Mouse (Mus musculus): Measurements from ENCODE around the gene Aifm1. TPM values are rescaled to one million over a fixed set of nuclear protein-coding genes. Genes with fewer than 3 reads are reported as not detected.
A peak's percentile ranks its signal among the peaks of the same experiment; 100 is the strongest.

Gene Aifm1
- polyA plus RNA-seq, 1 experiment from 2014 or later: 96.4 TPM

GRCm38 (mm10) chrX:48464436-48464835 is 48.9 kb downstream of the Aifm1 start:
- Histone ChIP-seq H3K4me1 (ENCODE audit: control insufficient read depth, insufficient read depth, low read length) (0 out of 2 replicates have a peak, but pooled peaks cover 2% of the 10 kb centered on the region), H3K9ac (ENCODE audit: low read depth, low read length) (no peak overlapping the region), H3K36me3 (ENCODE audit: control insufficient read depth, insufficient read depth, low read length) (no peaks in the 10 kb centered on the region), H3K9me3 (replicated peaks; ENCODE audit: control insufficient read depth, low read length) (no peaks in the 10 kb centered on the region), H3K27me3 (ENCODE audit: control insufficient read depth, insufficient read depth, low read length) (no peaks in the 10 kb centered on the region), H3K27ac (ENCODE audit: low read depth, low read length) (no peak overlapping the region), H3K4me3 (ENCODE audit: low read depth, low read length) (no peak overlapping the region), H3K4me2 (no peak overlapping the region)
- no peak for ATAC-seq (replicated peaks; ENCODE audit: insufficient number of reproducible peaks, low FRiP score, low TSS enrichment)
- WGBS (ENCODE audit: insufficient replicate concordance): 89% methylated on average over 6 of the region's 6 CpGs

- no peak for ATAC-seq (replicated peaks; ENCODE audit: insufficient number of reproducible peaks, low FRiP score, low TSS enrichment)
- H3K4me1 ChIP-seq (ENCODE audit: control insufficient read depth, insufficient read depth, low read length): 0 out of 2 replicates have a peak, but pooled peaks cover 2% of the 10 kb centered on the region
- WGBS (ENCODE audit: insufficient replicate concordance): 89% methylated on average over 4 of the region's 4 CpGs
These were observed 49.7 kb downstream of the Aifm1 start for GRCm38 (mm10) chrX:48463636-48464035.

DNA sequence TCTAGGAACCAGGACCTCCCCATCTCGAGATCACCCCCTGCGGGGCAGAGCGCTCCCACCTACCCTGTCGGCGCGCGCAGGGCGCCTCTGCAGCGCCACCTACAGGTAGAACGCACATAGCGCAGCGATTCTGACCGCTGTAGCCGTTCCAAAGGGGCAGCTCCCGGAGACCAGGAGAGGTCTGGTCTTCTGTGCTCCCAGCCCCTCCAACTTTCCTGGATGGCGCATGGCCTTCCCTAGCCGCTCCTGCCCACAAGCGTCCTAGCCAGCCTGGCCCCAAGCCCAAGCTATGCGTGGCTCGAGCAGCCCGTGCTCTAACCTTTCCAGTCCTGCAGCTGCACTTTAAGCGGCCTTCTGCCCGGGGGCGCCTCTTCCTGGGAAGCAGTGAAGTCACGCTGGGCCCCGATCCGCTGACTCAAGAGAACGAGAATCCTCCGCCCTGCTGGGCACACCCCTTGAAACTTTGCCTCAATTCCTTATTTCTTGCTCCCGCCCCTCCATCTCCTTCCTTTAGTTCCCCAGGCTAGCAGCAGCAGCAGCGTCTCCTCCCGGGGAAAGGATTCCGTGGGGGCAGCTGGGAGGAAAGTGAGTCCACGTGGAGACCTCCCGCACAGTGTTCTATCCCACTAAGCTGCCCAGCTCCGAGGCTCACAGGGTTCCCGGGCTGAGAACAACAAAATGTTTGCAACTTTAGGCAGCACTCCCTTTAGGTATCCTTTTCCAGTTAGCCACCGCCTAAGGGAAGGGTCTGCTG is 50.4 kb downstream of the Aifm1 start, which contains the start of gene Elf4:
Gene Elf4, minus strand, starts transcription at position 379 of the 754 bp plus-strand sequence.
- 13% methylated on average over 38 of the region's 38 CpGs for WGBS (ENCODE audit: insufficient replicate concordance)

More at GRCm38 (mm10) chrX:48463636-48464035, 49.7 kb downstream of the Aifm1 start:
- H3K36me3 ChIP-seq (ENCODE audit: control insufficient read depth, insufficient read depth, low read length): no peaks in the 10 kb centered on the region
- H3K9ac ChIP-seq (ENCODE audit: low read depth, low read length): no peak overlapping the region
- no peak overlapping the region for H3K4me3 ChIP-seq (ENCODE audit: low read depth, low read length)
- H3K9me3 ChIP-seq (replicated peaks; ENCODE audit: control insufficient read depth, low read length): no peaks in the 10 kb centered on the region
- no peak overlapping the region for H3K27ac ChIP-seq (ENCODE audit: low read depth, low read length)
- no peak overlapping the region for H3K4me2 ChIP-seq
- H3K27me3 ChIP-seq (ENCODE audit: control insufficient read depth, insufficient read depth, low read length): no peaks in the 10 kb centered on the region

GRCm38 (mm10) chrX:48462297-48462696 is 51.1 kb downstream of the Aifm1 start:
- Histone ChIP-seq H3K27me3 (ENCODE audit: control insufficient read depth, insufficient read depth, low read length) (no peaks in the 10 kb centered on the region), H3K9ac (ENCODE audit: low read depth, low read length) (no peak overlapping the region), H3K36me3 (ENCODE audit: control insufficient read depth, insufficient read depth, low read length) (no peaks in the 10 kb centered on the region), H3K9me3 (replicated peaks; ENCODE audit: control insufficient read depth, low read length) (no peaks in the 10 kb centered on the region), H3K4me1 (ENCODE audit: control insufficient read depth, insufficient read depth, low read length) (0 out of 2 replicates have a peak, but pooled peaks cover 2% of the 10 kb centered on the region), H3K4me2 (peak overlapping the region; percentile 69), H3K27ac (ENCODE audit: low read depth, low read length) (no peak overlapping the region), H3K4me3 (ENCODE audit: low read depth, low read length) (peak overlapping the region; percentile 38)
- 28% methylated on average over 4 of the region's 4 CpGs for WGBS (ENCODE audit: insufficient replicate concordance)
- ATAC-seq (replicated peaks; ENCODE audit: insufficient number of reproducible peaks, low FRiP score, low TSS enrichment): peak; percentile 10; the same call in 1 of the 2 replicates

More for the DNA sequence above, 50.4 kb downstream of the Aifm1 start, which contains the start of gene Elf4:
- Histone ChIP-seq H3K27ac (ENCODE audit: low read depth, low read length) (no peak within 1 kb of the TSS), H3K4me1 (ENCODE audit: control insufficient read depth, insufficient read depth, low read length) (0 out of 2 replicates have a peak, but pooled peaks cover 2% of the 10 kb centered on the region), H3K9ac (ENCODE audit: low read depth, low read length) (peak within 1 kb of the TSS; percentile 72), H3K4me2 (peak within 1 kb of the TSS; percentile 69), H3K9me3 (replicated peaks; ENCODE audit: control insufficient read depth, low read length) (no peaks in the 10 kb centered on the region), H3K36me3 (ENCODE audit: control insufficient read depth, insufficient read depth, low read length) (no peaks in the 10 kb centered on the region), H3K4me3 (ENCODE audit: low read depth, low read length) (peak within 1 kb of the TSS; percentile 38), H3K27me3 (ENCODE audit: control insufficient read depth, insufficient read depth, low read length) (no peaks in the 10 kb centered on the region)
- ATAC-seq (replicated peaks; ENCODE audit: insufficient number of reproducible peaks, low FRiP score, low TSS enrichment): peak; percentile 56

- H3K36me3 ChIP-seq (ENCODE audit: control insufficient read depth, insufficient read depth, low read length): no peaks in the 10 kb centered on the region
- 58% methylated on average over 4 of the region's 4 CpGs for WGBS (ENCODE audit: insufficient replicate concordance)
- H3K9me3 ChIP-seq (replicated peaks; ENCODE audit: control insufficient read depth, low read length): no peaks in the 10 kb centered on the region
- H3K4me1 ChIP-seq (ENCODE audit: control insufficient read depth, insufficient read depth, low read length): 0 out of 2 replicates have a peak, but pooled peaks cover 2% of the 10 kb centered on the region
- H3K4me2 ChIP-seq: no peak overlapping the region
- H3K4me3 ChIP-seq (ENCODE audit: low read depth, low read length): no peak overlapping the region
- no peak for ATAC-seq (replicated peaks; ENCODE audit: insufficient number of reproducible peaks, low FRiP score, low TSS enrichment)
- H3K27ac ChIP-seq (ENCODE audit: low read depth, low read length): no peak overlapping the region
- no peak overlapping the region for H3K9ac ChIP-seq (ENCODE audit: low read depth, low read length)
- no peaks in the 10 kb centered on the region for H3K27me3 ChIP-seq (ENCODE audit: control insufficient read depth, insufficient read depth, low read length)
These were observed 52.4 kb downstream of the Aifm1 start for GRCm38 (mm10) chrX:48461006-48461405.

- Histone ChIP-seq H3K9ac (ENCODE audit: low read depth, low read length) (no peak overlapping the region), H3K36me3 (ENCODE audit: control insufficient read depth, insufficient read depth, low read length) (no peaks in the 10 kb centered on the region), H3K27ac (ENCODE audit: low read depth, low read length) (no peak overlapping the region), H3K4me2 (no peak overlapping the region), H3K4me1 (ENCODE audit: control insufficient read depth, insufficient read depth, low read length) (0 out of 2 replicates have a peak, but pooled peaks cover 2% of the 10 kb centered on the region), H3K4me3 (ENCODE audit: low read depth, low read length) (no peak overlapping the region), H3K9me3 (replicated peaks; ENCODE audit: control insufficient read depth, low read length) (no peaks in the 10 kb centered on the region), H3K27me3 (ENCODE audit: control insufficient read depth, insufficient read depth, low read length) (no peaks in the 10 kb centered on the region)
- ATAC-seq (replicated peaks; ENCODE audit: insufficient number of reproducible peaks, low FRiP score, low TSS enrichment): no peak
- WGBS (ENCODE audit: insufficient replicate concordance): 81% methylated on average over 7 of the region's 7 CpGs
These were observed 52.9 kb downstream of the Aifm1 start for GRCm38 (mm10) chrX:48460496-48460895.

GRCm38 (mm10) chrX:48456956-48457355 is 56.4 kb downstream of the Aifm1 start:
- Histone ChIP-seq H3K27ac (ENCODE audit: low read depth, low read length) (no peak overlapping the region), H3K4me1 (ENCODE audit: control insufficient read depth, insufficient read depth, low read length) (peaks cover 6% of the 10 kb centered on the region)
- WGBS (ENCODE audit: insufficient replicate concordance): 68% methylated on average over 6 of the region's 6 CpGs

DNA sequence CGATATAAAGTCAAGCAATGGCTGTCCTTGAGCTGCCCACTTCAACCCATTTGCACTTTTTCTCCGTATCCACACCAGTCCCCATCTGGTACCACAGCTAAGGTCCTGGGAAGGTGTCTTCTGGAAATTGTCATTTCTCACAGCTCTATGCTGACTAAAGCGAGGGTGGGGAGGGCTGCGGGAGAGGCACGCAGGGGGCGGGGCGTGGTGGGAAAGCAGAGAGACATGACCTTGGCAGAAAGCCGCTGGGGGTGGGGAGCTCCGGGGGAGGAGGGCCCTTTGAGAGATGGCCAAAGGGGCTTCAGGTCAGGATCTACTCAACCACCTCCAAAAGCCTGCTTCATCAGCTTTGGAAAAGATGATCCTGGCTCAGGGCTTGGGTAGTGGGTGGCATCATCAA is 58.3 kb downstream of the Aifm1 start:
- WGBS (ENCODE audit: insufficient replicate concordance): 27% methylated on average over 9 of the region's 9 CpGs
- Histone ChIP-seq H3K4me2 (peak overlapping the region; percentile 62), H3K4me1 (ENCODE audit: control insufficient read depth, insufficient read depth, low read length) (peaks cover 12% of the 10 kb centered on the region), H3K9ac (ENCODE audit: low read depth, low read length) (peak overlapping the region; percentile 79; the same call in 1 of the 2 replicates), H3K27ac (ENCODE audit: low read depth, low read length) (peak overlapping the region; percentile 86), H3K27me3 (ENCODE audit: control insufficient read depth, insufficient read depth, low read length) (peaks cover 9% of the 10 kb centered on the region; the same call in 1 of the 2 replicates), H3K36me3 (ENCODE audit: control insufficient read depth, insufficient read depth, low read length) (no peaks in the 10 kb centered on the region), H3K9me3 (replicated peaks; ENCODE audit: control insufficient read depth, low read length) (no peaks in the 10 kb centered on the region), H3K4me3 (ENCODE audit: low read depth, low read length) (peak overlapping the region; percentile 62; the same call in 1 of the 2 replicates)
- ATAC-seq (replicated peaks; ENCODE audit: insufficient number of reproducible peaks, low FRiP score, low TSS enrichment): no peak

More at GRCm38 (mm10) chrX:48456956-48457355, 56.4 kb downstream of the Aifm1 start:
- H3K27me3 ChIP-seq (ENCODE audit: control insufficient read depth, insufficient read depth, low read length): peaks cover 9% of the 10 kb centered on the region; the same call in 1 of the 2 replicates
- no peaks in the 10 kb centered on the region for H3K9me3 ChIP-seq (replicated peaks; ENCODE audit: control insufficient read depth, low read length)
- H3K36me3 ChIP-seq (ENCODE audit: control insufficient read depth, insufficient read depth, low read length): no peaks in the 10 kb centered on the region
- no peak overlapping the region for H3K4me3 ChIP-seq (ENCODE audit: low read depth, low read length)
- ATAC-seq (replicated peaks; ENCODE audit: insufficient number of reproducible peaks, low FRiP score, low TSS enrichment): no peak
- no peak overlapping the region for H3K9ac ChIP-seq (ENCODE audit: low read depth, low read length)
- H3K4me2 ChIP-seq: no peak overlapping the region

Data from heart, embryonic 11.5 days (tissue).